Mouse (Mus musculus): ENCODE measurements around the gene Cbr1.

- TF ChIP-seq CTCF (IDR thresholded peaks at IDR 0.05; ENCODE audit: low read depth, low read length): no peak
- no peak for TF ChIP-seq GATA1 (IDR thresholded peaks at IDR 0.05; ENCODE audit: borderline replicate concordance, low read length)
- no peak for TF ChIP-seq POLR2AphosphoS5 (IDR thresholded peaks at IDR 0.05; ENCODE audit: insufficient replicate concordance, low read depth, low read length)
Observed at GRCm38 (mm10) chr16:93599461-93599860, 6.2 kb upstream of the Cbr1 start.

Data from G1E (cell line).